Mouse (Mus musculus): Measurements from ENCODE around the gene Rtraf. TPM values are rescaled to one million over a fixed set of nuclear protein-coding genes. Genes with fewer than 3 reads are reported as not detected.

Rtraf gene
- total RNA-seq, 1 experiment from 2014 or later = 123 TPM

DNA sequence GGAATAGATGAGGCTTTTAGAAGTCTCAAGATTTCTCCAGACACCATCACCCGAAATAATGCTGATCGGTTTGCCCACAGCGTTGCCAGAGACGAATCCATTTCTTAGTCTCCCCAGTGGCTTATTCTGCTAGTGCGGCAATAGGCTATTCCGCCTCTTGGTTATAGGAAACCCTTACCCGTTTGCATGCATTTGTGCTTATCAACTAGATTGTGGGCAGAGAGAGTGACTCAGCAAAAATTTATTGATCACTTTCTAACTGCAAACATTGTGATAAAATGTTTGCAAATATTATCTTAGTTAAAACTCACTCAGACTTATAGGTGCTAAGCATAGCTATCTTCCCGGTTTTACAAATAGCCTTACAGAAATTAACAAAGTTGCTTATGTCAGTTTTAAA, 59.3 kb downstream of the Rtraf start:
- ATAC-seq (replicated peaks; ENCODE audit: insufficient number of reproducible peaks, low FRiP score, low TSS enrichment, poor library complexity, severe bottlenecking) = no peak

GRCm38 (mm10) chr14:19763527-19763926, 60.1 kb downstream of the Rtraf start:
- ATAC-seq (replicated peaks; ENCODE audit: insufficient number of reproducible peaks, low FRiP score, low TSS enrichment, poor library complexity, severe bottlenecking) = no peak

GRCm38 (mm10) chr14:19762014-19762413, 61.6 kb downstream of the Rtraf start:
- ATAC-seq (replicated peaks; ENCODE audit: insufficient number of reproducible peaks, low FRiP score, low TSS enrichment, poor library complexity, severe bottlenecking) = no peak

Other genes with a start within 250 kb of the Rtraf start
- gene Gm2237, start 238.7 kb downstream of the Rtraf start, total RNA-seq (2017) = 0.39 to 0.86 TPM in 2 of 3 replicates, not detected in the other
- gene Gm5458, start 221.2 kb downstream of the Rtraf start, total RNA-seq (2017) = not detected in 3 replicates
- gene Nid2, start 72.6 kb downstream of the Rtraf start, total RNA-seq (2017) = 0.95 to 5.1 TPM (median 3.5 TPM) in 3 replicates
- gene Gng2, start 153.8 kb upstream of the Rtraf start, total RNA-seq (2017) = 22.2 to 39.8 TPM (median 35.7 TPM) in 3 replicates